Mouse (Mus musculus): ENCODE results near the gene Olfr1477. TPM values are rescaled to one million over a fixed set of nuclear protein-coding genes. Genes with fewer than 3 reads are reported as not detected.
"Not testable (repeated sequence)": the region's sequence is repeated elsewhere in the genome, so short reads cannot be mapped to it uniquely, and the experiment has no call there.

Olfr1477 gene
- not detected in 2 replicates for polyA plus RNA-seq (2015; fragmentation: Nextera tagmentation; extraction: Ambion mirVana)

- TF ChIP-seq CTCF (IDR thresholded peaks at IDR 0.05; ENCODE audit: low read depth): no peak
- WGBS: 70% methylated on average over 3 of the region's 3 CpGs
- no peak within 1 kb of the TSS for H3K4me3 ChIP-seq (ENCODE audit: low read depth, low read length)
- no peak for ATAC-seq
- H3K4me1 ChIP-seq (replicated peaks; ENCODE audit: control insufficient read depth, insufficient read depth, low read length): no peaks in the 10 kb centered on the region
- no peak within 1 kb of the TSS for H3K27ac ChIP-seq (ENCODE audit: low read depth, low read length)
- no peak within 1 kb of the TSS for H3K4me2 ChIP-seq (replicated peaks; ENCODE audit: low read depth)
- no peaks in the 10 kb centered on the region for H3K27me3 ChIP-seq (replicated peaks; ENCODE audit: control insufficient read depth, insufficient read depth, low read length)
- H3K36me3 ChIP-seq (ENCODE audit: control insufficient read depth, insufficient read depth): no peaks in the 10 kb centered on the region
- no peaks in the 10 kb centered on the region; the same call in 1 of the 2 replicates for H3K9me3 ChIP-seq (ENCODE audit: control insufficient read depth)
- no peak within 1 kb of the TSS for H3K9ac ChIP-seq (ENCODE audit: low read depth, low read length)
These were observed at the start of gene Olfr1477 for GRCm38 (mm10) chr19:13500246-13500645. TSS of gene Olfr1477 (plus strand) at chr19:13500546.

GRCm38 (mm10) chr19:13455986-13456385 lies 44.4 kb upstream of the Olfr1477 start, which contains the start of gene Olfr1472:
TSS of gene Olfr1472 (minus strand) at chr19:13456086.
- H3K27ac ChIP-seq (ENCODE audit: low read depth, low read length): no peak within 1 kb of the TSS
- no peak within 1 kb of the TSS for H3K4me3 ChIP-seq (ENCODE audit: low read depth, low read length)
- H3K36me3 ChIP-seq (ENCODE audit: control insufficient read depth, insufficient read depth): no peaks in the 10 kb centered on the region
- no peak for ATAC-seq
- H3K27me3 ChIP-seq (replicated peaks; ENCODE audit: control insufficient read depth, insufficient read depth, low read length): no peaks in the 10 kb centered on the region
- no peak within 1 kb of the TSS for H3K9ac ChIP-seq (ENCODE audit: low read depth, low read length)
- 79% methylated on average over 1 of the region's 1 CpGs for WGBS
- TF ChIP-seq CTCF (IDR thresholded peaks at IDR 0.05; ENCODE audit: low read depth): no peak
- no peak within 1 kb of the TSS for H3K4me2 ChIP-seq (replicated peaks; ENCODE audit: low read depth)
- H3K4me1 ChIP-seq (replicated peaks; ENCODE audit: control insufficient read depth, insufficient read depth, low read length): no peaks in the 10 kb centered on the region
- no peaks in the 10 kb centered on the region for H3K9me3 ChIP-seq (ENCODE audit: control insufficient read depth)

DNA sequence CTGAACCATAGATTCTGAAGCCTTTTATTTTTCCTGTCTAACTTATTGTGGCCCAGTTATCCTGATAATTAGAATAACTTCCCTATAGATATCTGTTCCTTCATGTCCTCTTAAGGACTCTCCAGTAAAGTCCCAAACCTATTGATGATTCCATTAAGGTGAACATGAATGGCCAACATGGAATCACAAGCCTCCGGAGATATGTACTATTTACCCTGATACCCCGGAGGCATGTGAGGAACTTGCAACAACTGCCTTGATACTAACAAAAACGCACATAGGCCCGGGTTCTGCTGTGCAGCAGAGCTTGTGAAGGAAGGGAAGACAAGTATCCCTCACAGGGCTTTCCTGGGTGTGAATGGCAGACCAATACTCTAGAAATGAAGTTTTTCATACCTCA lies 31.1 kb upstream of the Olfr1477 start, which contains the start of gene Olfr1474:
Gene Olfr1474 (plus strand): TSS at position 301 of the 400 bp plus-strand sequence.
- not testable (repeated sequence) for ATAC-seq; H3K9ac ChIP-seq (ENCODE audit: low read depth, low read length)
- 76% methylated on average over 4 of the region's 4 CpGs for WGBS

DNA sequence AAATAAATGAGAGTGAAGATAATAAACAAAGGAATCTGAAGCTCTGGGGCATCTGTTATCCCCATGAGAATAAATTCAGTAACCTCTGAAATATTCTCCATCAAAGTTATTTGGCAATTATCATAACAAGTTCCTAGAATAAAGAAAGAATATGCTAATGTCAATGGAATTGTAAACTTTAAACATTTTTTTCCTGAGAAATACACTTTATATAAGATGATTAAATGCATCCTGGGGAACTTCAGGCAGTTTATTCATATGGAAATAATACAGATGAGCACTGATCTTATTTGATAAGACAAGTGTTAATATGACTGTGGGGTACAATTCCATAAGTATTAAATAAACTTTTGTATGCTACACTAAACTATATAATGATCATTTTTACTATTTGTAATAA lies 20.2 kb upstream of the Olfr1477 start, which contains the start of gene Olfr1475:
Gene Olfr1475 (minus strand): TSS at position 101 of the 400 bp plus-strand sequence.
- H3K36me3 ChIP-seq (ENCODE audit: control insufficient read depth, insufficient read depth): no peaks in the 10 kb centered on the region
- ATAC-seq: no peak
- H3K27me3 ChIP-seq (replicated peaks; ENCODE audit: control insufficient read depth, insufficient read depth, low read length): no peaks in the 10 kb centered on the region
- H3K27ac ChIP-seq (ENCODE audit: low read depth, low read length): no peak within 1 kb of the TSS
- TF ChIP-seq CTCF (IDR thresholded peaks at IDR 0.05; ENCODE audit: low read depth): no peak
- no peak within 1 kb of the TSS for H3K9ac ChIP-seq (ENCODE audit: low read depth, low read length)
- H3K4me2 ChIP-seq (replicated peaks; ENCODE audit: low read depth): no peak within 1 kb of the TSS
- H3K4me3 ChIP-seq (ENCODE audit: low read depth, low read length): no peak within 1 kb of the TSS
- no peaks in the 10 kb centered on the region for H3K4me1 ChIP-seq (replicated peaks; ENCODE audit: control insufficient read depth, insufficient read depth, low read length)
- H3K9me3 ChIP-seq (ENCODE audit: control insufficient read depth): no peaks in the 10 kb centered on the region

More for the DNA sequence above, 31.1 kb upstream of the Olfr1477 start, which contains the start of gene Olfr1474:
- H3K4me3 ChIP-seq (ENCODE audit: low read depth, low read length); H3K27me3 ChIP-seq (replicated peaks; ENCODE audit: control insufficient read depth, insufficient read depth, low read length); H3K9me3 ChIP-seq (ENCODE audit: control insufficient read depth); H3K27ac ChIP-seq (ENCODE audit: low read depth, low read length); H3K4me1 ChIP-seq (replicated peaks; ENCODE audit: control insufficient read depth, insufficient read depth, low read length); H3K4me2 ChIP-seq (replicated peaks; ENCODE audit: low read depth); H3K36me3 ChIP-seq (ENCODE audit: control insufficient read depth, insufficient read depth): not testable (repeated sequence)

- Histone ChIP-seq H3K4me2 (replicated peaks; ENCODE audit: low read depth) (no peak within 1 kb of the TSS), H3K27me3 (replicated peaks; ENCODE audit: control insufficient read depth, insufficient read depth, low read length) (no peaks in the 10 kb centered on the region), H3K27ac (ENCODE audit: low read depth, low read length) (no peak within 1 kb of the TSS), H3K9ac (ENCODE audit: low read depth, low read length) (no peak within 1 kb of the TSS), H3K4me3 (ENCODE audit: low read depth, low read length) (no peak within 1 kb of the TSS), H3K4me1 (replicated peaks; ENCODE audit: control insufficient read depth, insufficient read depth, low read length) (no peaks in the 10 kb centered on the region), H3K36me3 (ENCODE audit: control insufficient read depth, insufficient read depth) (no peaks in the 10 kb centered on the region), H3K9me3 (ENCODE audit: control insufficient read depth) (no peaks in the 10 kb centered on the region)
- TF ChIP-seq CTCF (IDR thresholded peaks at IDR 0.05; ENCODE audit: low read depth): no peak
- ATAC-seq: no peak
- 82% methylated on average over 2 of the region's 2 CpGs for WGBS
These were observed 27.3 kb downstream of the Olfr1477 start, which contains the start of gene Olfr1480 for GRCm38 (mm10) chr19:13527613-13528012. TSS of gene Olfr1480 (plus strand) at chr19:13527913.

Other genes starting within 250 kb of the Olfr1477 start
- not detected in 2 replicates for gene Olfr1465, start 185.0 kb upstream of the Olfr1477 start, polyA plus RNA-seq (2015; fragmentation: Nextera tagmentation; extraction: Ambion mirVana)
- gene Olfr1466, start 161.7 kb upstream of the Olfr1477 start, polyA plus RNA-seq (2015; fragmentation: Nextera tagmentation; extraction: Ambion mirVana): not detected in 2 replicates
- gene Olfr1467, start 138.3 kb upstream of the Olfr1477 start, polyA plus RNA-seq (2015; fragmentation: Nextera tagmentation; extraction: Ambion mirVana): not detected in 2 replicates
- not detected in 2 replicates for gene Olfr1469, start 92.7 kb upstream of the Olfr1477 start, polyA plus RNA-seq (2015; fragmentation: Nextera tagmentation; extraction: Ambion mirVana)
- gene Olfr1471, start 57.1 kb upstream of the Olfr1477 start, polyA plus RNA-seq (2015; fragmentation: Nextera tagmentation; extraction: Ambion mirVana): not detected in 2 replicates
- gene Olfr1472, start 44.5 kb upstream of the Olfr1477 start, polyA plus RNA-seq (2015; fragmentation: Nextera tagmentation; extraction: Ambion mirVana): not detected in 2 replicates
- gene Olfr1474, start 31.0 kb upstream of the Olfr1477 start, polyA plus RNA-seq (2015; fragmentation: Nextera tagmentation; extraction: Ambion mirVana): not detected in 2 replicates
- gene Olfr1475, start 20.4 kb upstream of the Olfr1477 start, polyA plus RNA-seq (2015; fragmentation: Nextera tagmentation; extraction: Ambion mirVana): not detected in 2 replicates
- gene Olfr1480, start 27.4 kb downstream of the Olfr1477 start, polyA plus RNA-seq (2015; fragmentation: Nextera tagmentation; extraction: Ambion mirVana): not detected in 2 replicates
- not detected in 2 replicates for gene Olfr1484, start 83.0 kb downstream of the Olfr1477 start, polyA plus RNA-seq (2015; fragmentation: Nextera tagmentation; extraction: Ambion mirVana)
- gene Olfr1487, start 116.8 kb downstream of the Olfr1477 start, polyA plus RNA-seq (2015; fragmentation: Nextera tagmentation; extraction: Ambion mirVana): not detected in 2 replicates
- not detected in 2 replicates for gene Olfr1489, start 131.1 kb downstream of the Olfr1477 start, polyA plus RNA-seq (2015; fragmentation: Nextera tagmentation; extraction: Ambion mirVana)
- not detected in 2 replicates for gene Olfr1490, start 150.5 kb downstream of the Olfr1477 start, polyA plus RNA-seq (2015; fragmentation: Nextera tagmentation; extraction: Ambion mirVana)
- not detected in 2 replicates for gene Olfr1491, start 196.7 kb downstream of the Olfr1477 start, polyA plus RNA-seq (2015; fragmentation: Nextera tagmentation; extraction: Ambion mirVana)
- gene Olfr1493-ps1, start 222.7 kb downstream of the Olfr1477 start, polyA plus RNA-seq (2015; fragmentation: Nextera tagmentation; extraction: Ambion mirVana): not detected in 2 replicates
- not detected in 2 replicates for gene Olfr1494, start 239.2 kb downstream of the Olfr1477 start, polyA plus RNA-seq (2015; fragmentation: Nextera tagmentation; extraction: Ambion mirVana)